Mouse (Mus musculus) bone marrow macrophage, adult 2 months (primary cell): ENCODE data around the gene Ggnbp2.

ENCODE experiments used
- CTCF ChIP-seq: IDR thresholded peaks from 2 replicates; pipeline ENCODE4 v1.5.1; 2012; ENCODE audit warnings: low read depth, mild to moderate bottlenecking, low read length, moderate library complexity
- POLR2A ChIP-seq: IDR thresholded peaks from 2 replicates; pipeline ENCODE4 v1.6.1; 2012; ENCODE audit warnings: mild to moderate bottlenecking, low read depth, low read length, borderline replicate concordance

- TF ChIP-seq POLR2A (no peak), CTCF (no peak)
These were observed 932 bp downstream of the Ggnbp2 start for GRCm38 (mm10) chr11:84869537-84870232.
